Mouse (Mus musculus): ENCODE data around the gene 1700069L16Rik.

The 1700069L16Rik gene

GRCm38 (mm10) chr5:113734376-113734775 is 9.8 kb upstream of the 1700069L16Rik start:
- DNase-seq (ENCODE audit: low read depth): no peak

GRCm38 (mm10) chr5:113732182-113732581 is 7.6 kb upstream of the 1700069L16Rik start:
- peak; percentile 54 for DNase-seq (ENCODE audit: low read depth)

- no peak for DNase-seq (ENCODE audit: low read depth)
These were observed 6.6 kb upstream of the 1700069L16Rik start for GRCm38 (mm10) chr5:113731174-113731573.

GRCm38 (mm10) chr5:113730641-113731121 is 6.1 kb upstream of the 1700069L16Rik start:
- DNase-seq (ENCODE audit: low read depth): no peak

- no peak for DNase-seq (ENCODE audit: low read depth)
These were observed 4.1 kb upstream of the 1700069L16Rik start for GRCm38 (mm10) chr5:113728691-113729090.

- no peak for DNase-seq (ENCODE audit: low read depth)
These were observed 3.4 kb upstream of the 1700069L16Rik start for GRCm38 (mm10) chr5:113728011-113728410.

- no peak for DNase-seq (ENCODE audit: low read depth)
These were observed 2.7 kb upstream of the 1700069L16Rik start for GRCm38 (mm10) chr5:113727238-113727637.

GRCm38 (mm10) chr5:113726618-113727017 is 2.0 kb upstream of the 1700069L16Rik start:
- DNase-seq (ENCODE audit: low read depth): no peak

GRCm38 (mm10) chr5:113725417-113725816 is 845 bp upstream of the 1700069L16Rik start:
- no peak for DNase-seq (ENCODE audit: low read depth)

GRCm38 (mm10) chr5:113723567-113724237 is 870 bp downstream of the 1700069L16Rik start:
- no peak for DNase-seq (ENCODE audit: low read depth)

GRCm38 (mm10) chr5:113722224-113723013 is 2.2 kb downstream of the 1700069L16Rik start:
- no peak for DNase-seq (ENCODE audit: low read depth)

- DNase-seq (ENCODE audit: low read depth): no peak
These were observed 5.3 kb downstream of the 1700069L16Rik start for GRCm38 (mm10) chr5:113719221-113719661.

GRCm38 (mm10) chr5:113716581-113717388 is 7.8 kb downstream of the 1700069L16Rik start:
- peak; percentile 49 for DNase-seq (ENCODE audit: low read depth)

GRCm38 (mm10) chr5:113712861-113713260 is 11.7 kb downstream of the 1700069L16Rik start:
- no peak for DNase-seq (ENCODE audit: low read depth)

GRCm38 (mm10) chr5:113703803-113704585 is 20.6 kb downstream of the 1700069L16Rik start:
- DNase-seq (ENCODE audit: low read depth): no peak

- no peak for DNase-seq (ENCODE audit: low read depth)
These were observed 24.1 kb downstream of the 1700069L16Rik start for GRCm38 (mm10) chr5:113700388-113701023.

- no peak for DNase-seq (ENCODE audit: low read depth)
These were observed 30.2 kb downstream of the 1700069L16Rik start for GRCm38 (mm10) chr5:113694415-113694814.

- DNase-seq (ENCODE audit: low read depth): no peak
These were observed 30.6 kb downstream of the 1700069L16Rik start for GRCm38 (mm10) chr5:113694000-113694399.

- no peak for DNase-seq (ENCODE audit: low read depth)
These were observed 31.3 kb downstream of the 1700069L16Rik start for GRCm38 (mm10) chr5:113693196-113693755.

- DNase-seq (ENCODE audit: low read depth): no peak
These were observed 33.7 kb downstream of the 1700069L16Rik start for GRCm38 (mm10) chr5:113690866-113691265.

All from 416B (cell line).